Mouse (Mus musculus) intestine, postnatal 0 days (tissue): ENCODE data around the gene Snx8. TPM values are rescaled to one million over a fixed set of nuclear protein-coding genes. Genes with fewer than 3 reads are reported as not detected.

ENCODE experiments used
- ATAC-seq: fragments of 200-750 bp; cut with Nextera tagmentation; 2 replicates; pipeline ENCODE4 v1.8.0; 2017; ENCODE audit warnings: mild to moderate bottlenecking, moderate TSS enrichment, moderate library complexity
- H3K27ac ChIP-seq: fragments of 300-500 bp; sonication (generic); 2 replicates; pipeline ENCODE4 v1.5.1; 2014; ENCODE audit warnings: mild to moderate bottlenecking, low read depth, low read length, moderate library complexity
- H3K27me3 ChIP-seq: fragments of 300-500 bp; sonication (generic); replicated peaks from 2 replicates; pipeline ENCODE4 v1.6.1; 2014; ENCODE audit warnings: low read length, mixed read lengths; ENCODE audit not compliant: control insufficient read depth, insufficient read depth
- H3K36me3 ChIP-seq: fragments of 300-500 bp; sonication (generic); 2 replicates; pipeline ENCODE4 v1.6.1; 2014; ENCODE audit warnings: mild to moderate bottlenecking, moderate library complexity; ENCODE audit not compliant: control insufficient read depth, insufficient read depth
- H3K4me1 ChIP-seq: fragments of 300-500 bp; sonication (generic); replicated peaks from 2 replicates; pipeline ENCODE4 v1.6.1; 2014; ENCODE audit warnings: antibody characterized with exemption, low read length, mixed read lengths; ENCODE audit not compliant: control insufficient read depth, insufficient read depth
- H3K4me2 ChIP-seq: fragments of 300-500 bp; sonication (generic); replicated peaks from 2 replicates; pipeline ENCODE4 v1.6.1; 2014; ENCODE audit warnings: low read depth, mild to moderate bottlenecking, moderate library complexity
- H3K4me3 ChIP-seq: fragments of 300-500 bp; sonication (generic); 2 replicates; pipeline ENCODE4 v1.5.1; 2014; ENCODE audit warnings: low read depth, low read length
- H3K9ac ChIP-seq: fragments of 300-500 bp; sonication (generic); 2 replicates; pipeline ENCODE4 v1.6.1; 2014; ENCODE audit warnings: mild to moderate bottlenecking, low read depth, low read length
- H3K9me3 ChIP-seq: fragments of 300-500 bp; sonication (generic); 2 replicates; pipeline ENCODE4 v1.6.1; 2016; ENCODE audit warnings: mixed run types; ENCODE audit not compliant: control insufficient read depth
- CTCF ChIP-seq: sonication (generic); IDR thresholded peaks from 2 replicates; pipeline ENCODE4 v1.5.1; 2016; ENCODE audit warnings: low read depth, mild to moderate bottlenecking, control low read depth, antibody characterized with exemption, moderate library complexity
- WGBS: fragments of 180-500 bp; shearing (Covaris S2); extraction: QIAGEN DNeasy Blood & Tissue Kit; methylation state at CpG from one replicate; pipeline ENCODE4 v1.1.7; 2014; 5-methylcytosine and 5-hydroxymethylcytosine counted together
- polyA plus RNA-seq: library from polyadenylated mRNA; unstranded; fragments of >200 nt; fragmentation: Nextera tagmentation; extraction: Ambion mirVana; gene quantifications from 2 replicates; pipeline ENCODE4 v1.2.1, GENCODE M21; 2015

The Snx8 gene
- polyA plus RNA-seq, 1 experiment from 2014 or later, result 67.5 TPM

- 0 out of 2 replicates have a peak overlapping the region, but pooled peaks have one; percentile 93 for H3K4me2 ChIP-seq
Measured at GRCm38 (mm10) chr5:140387236-140387635, 1.8 kb downstream of the Snx8 start.

GRCm38 (mm10) chr5:140384462-140384861 lies 4.6 kb downstream of the Snx8 start:
- H3K4me2 ChIP-seq, result no peak overlapping the region
- TF ChIP-seq CTCF, result peak; percentile 29; the same call in 1 of the 2 replicates

More at GRCm38 (mm10) chr5:140387236-140387635, 1.8 kb downstream of the Snx8 start:
- Histone ChIP-seq H3K4me3 (no peak overlapping the region), H3K27ac (no peak overlapping the region), H3K9me3 (no peaks in the 10 kb centered on the region), H3K36me3 (no peaks in the 10 kb centered on the region), H3K9ac (no peak overlapping the region), H3K27me3 (no peaks in the 10 kb centered on the region), H3K4me1 (0 out of 2 replicates have a peak, but pooled peaks cover 4% of the 10 kb centered on the region)
- no peak for TF ChIP-seq CTCF
- 92% methylated on average over 7 of the region's 7 CpGs for WGBS
- ATAC-seq, result no peak

GRCm38 (mm10) chr5:140383559-140383958 lies 5.5 kb downstream of the Snx8 start:
- H3K36me3 ChIP-seq, result 0 out of 2 replicates have a peak, but pooled peaks cover 1% of the 10 kb centered on the region
- no peak overlapping the region for H3K4me2 ChIP-seq
- no peak overlapping the region for H3K27ac ChIP-seq
- H3K27me3 ChIP-seq, result no peaks in the 10 kb centered on the region
- H3K9me3 ChIP-seq, result no peaks in the 10 kb centered on the region
- H3K4me3 ChIP-seq, result no peak overlapping the region
- H3K9ac ChIP-seq, result no peak overlapping the region
- TF ChIP-seq CTCF, result no peak
- 0 out of 2 replicates have a peak, but pooled peaks cover 4% of the 10 kb centered on the region for H3K4me1 ChIP-seq
- 34% methylated on average over 7 of the region's 7 CpGs for WGBS
- no peak for ATAC-seq

More at GRCm38 (mm10) chr5:140384462-140384861, 4.6 kb downstream of the Snx8 start:
- Histone ChIP-seq H3K27ac (no peak overlapping the region), H3K4me3 (no peak overlapping the region), H3K4me1 (0 out of 2 replicates have a peak, but pooled peaks cover 4% of the 10 kb centered on the region), H3K36me3 (no peaks in the 10 kb centered on the region), H3K27me3 (no peaks in the 10 kb centered on the region), H3K9ac (no peak overlapping the region), H3K9me3 (no peaks in the 10 kb centered on the region)
- 93% methylated on average over 1 of the region's 1 CpGs for WGBS
- ATAC-seq, result no peak

GRCm38 (mm10) chr5:140382688-140383087 lies 6.4 kb downstream of the Snx8 start:
- TF ChIP-seq CTCF, result no peak
- 0 out of 2 replicates have a peak, but pooled peaks cover 4% of the 10 kb centered on the region for H3K36me3 ChIP-seq
- no peak overlapping the region for H3K27ac ChIP-seq
- no peak overlapping the region for H3K4me2 ChIP-seq
- 93% methylated on average over 6 of the region's 6 CpGs for WGBS
- no peaks in the 10 kb centered on the region for H3K9me3 ChIP-seq
- no peak for ATAC-seq
- no peak overlapping the region for H3K9ac ChIP-seq
- 0 out of 2 replicates have a peak, but pooled peaks cover 4% of the 10 kb centered on the region for H3K4me1 ChIP-seq
- H3K27me3 ChIP-seq, result no peaks in the 10 kb centered on the region
- H3K4me3 ChIP-seq, result no peak overlapping the region

- H3K27me3 ChIP-seq, result no peaks in the 10 kb centered on the region
- no peak overlapping the region for H3K4me2 ChIP-seq
- H3K4me1 ChIP-seq, result 0 out of 2 replicates have a peak, but pooled peaks cover 4% of the 10 kb centered on the region
- no peaks in the 10 kb centered on the region for H3K9me3 ChIP-seq
- no peak overlapping the region for H3K27ac ChIP-seq
- H3K4me3 ChIP-seq, result no peak overlapping the region
- WGBS, result 77% methylated on average over 7 of the region's 7 CpGs
- 0 out of 2 replicates have a peak, but pooled peaks cover 4% of the 10 kb centered on the region for H3K36me3 ChIP-seq
- ATAC-seq, result no peak
- no peak overlapping the region for H3K9ac ChIP-seq
- TF ChIP-seq CTCF, result no peak
Measured at GRCm38 (mm10) chr5:140381156-140381555, 7.9 kb downstream of the Snx8 start.

GRCm38 (mm10) chr5:140379299-140379698 lies 9.8 kb downstream of the Snx8 start:
- 79% methylated on average over 6 of the region's 6 CpGs for WGBS

More at GRCm38 (mm10) chr5:140379299-140379698, 9.8 kb downstream of the Snx8 start:
- H3K9ac ChIP-seq, result no peak overlapping the region
- H3K4me3 ChIP-seq, result no peak overlapping the region
- TF ChIP-seq CTCF, result no peak
- no peaks in the 10 kb centered on the region for H3K27me3 ChIP-seq
- ATAC-seq, result no peak
- H3K4me2 ChIP-seq, result no peak overlapping the region
- H3K4me1 ChIP-seq, result 0 out of 2 replicates have a peak, but pooled peaks cover 4% of the 10 kb centered on the region
- H3K36me3 ChIP-seq, result 0 out of 2 replicates have a peak, but pooled peaks cover 4% of the 10 kb centered on the region
- no peaks in the 10 kb centered on the region for H3K9me3 ChIP-seq
- H3K27ac ChIP-seq, result no peak overlapping the region
